16 mouse cellular contexts compared by ENCODE assay signal in the genomic region with DNA sequence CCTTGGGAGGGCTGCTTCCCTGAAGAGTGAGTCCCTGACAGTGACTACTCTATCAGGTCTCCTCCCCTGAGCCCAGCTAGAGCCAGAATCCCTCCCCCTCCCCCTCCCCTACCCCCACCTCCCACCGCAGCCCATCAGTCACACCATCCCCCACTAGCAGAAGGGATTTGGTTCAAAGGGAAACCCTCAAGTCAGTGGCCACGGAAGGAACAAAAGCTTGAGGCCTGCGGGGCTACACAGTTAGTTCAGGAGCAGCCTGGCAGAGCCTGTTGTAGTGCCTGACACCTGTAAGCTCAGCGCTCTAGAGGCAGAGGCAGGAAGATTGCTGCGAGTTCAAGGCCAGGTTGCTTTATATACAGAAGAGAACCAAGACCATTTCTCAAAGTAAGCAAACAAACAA. TPM values are rescaled to one million over a fixed set of nuclear protein-coding genes. Genes with fewer than 3 reads are reported as not detected.
"Had no signal": no experiment of that assay in that cellular context is flagged by ENCODE, and none has a peak within 500 bp of the region (broad histone marks: within the 10 kb centered on the region; RNA-seq: fewer than 3 reads in every experiment).

No protein-coding gene starts in this region.

- H3K27ac ChIP-seq: neural tube, embryonic 13.5 days; neural tube, embryonic 15.5 days; stomach, embryonic 15.5 days had no signal

- H3K4me3 ChIP-seq: neural tube, embryonic 13.5 days; neural tube, embryonic 15.5 days; stomach, embryonic 15.5 days had no signal

- DNase-seq: right cerebral cortex, adult 18-20 months; right cerebral cortex, postnatal 14 days; right cerebral cortex, postnatal 25 days; right cerebral cortex, postnatal 4 days; spleen, adult 18-20 months; thymus, adult 18-20 months; thymus, adult 2 months; thymus, postnatal 14 days; thymus, postnatal 25 days; thymus, postnatal 36 days; thymus, postnatal 4 days had no signal

- H3K36me3 ChIP-seq: neural tube, embryonic 13.5 days; neural tube, embryonic 15.5 days; stomach, embryonic 15.5 days had no signal

- H3K4me2 ChIP-seq: neural tube, embryonic 13.5 days; neural tube, embryonic 15.5 days; stomach, embryonic 15.5 days had no signal

- H3K9ac ChIP-seq: neural tube, embryonic 13.5 days; neural tube, embryonic 15.5 days; stomach, embryonic 15.5 days had no signal

- H3K4me1 ChIP-seq: stomach, embryonic 15.5 days had no signal

- H3K9me3 ChIP-seq: stomach, embryonic 15.5 days had no signal

RNA-seq across cellular contexts. Expression of a gene that starts 1.1 kb away (rescaled TPM):
- polyA plus RNA-seq: spleen, adult 2 months; thymus, postnatal 0 days had no signal
